Mouse (Mus musculus) embryo, embryonic 11.5 days (tissue): ENCODE measurements around the gene Gabpb1.
A peak's percentile ranks its signal among the peaks of the same experiment; 100 is the strongest.

Experiments used
- DNase-seq: peaks from one replicate; pipeline ENCODE4 v3.0.0-alpha.2; 2012; ENCODE audit warnings: low read depth, low spot score

Gabpb1 gene

GRCm38 (mm10) chr2:126676122-126676515, at the start of gene Gabpb1:
Gene Gabpb1 (minus strand): TSS chr2:126676337.
- DNase-seq, result peak; percentile 13

GRCm38 (mm10) chr2:126712950-126713349, 36.8 kb upstream of the Gabpb1 start:
- no peak for DNase-seq

DNA sequence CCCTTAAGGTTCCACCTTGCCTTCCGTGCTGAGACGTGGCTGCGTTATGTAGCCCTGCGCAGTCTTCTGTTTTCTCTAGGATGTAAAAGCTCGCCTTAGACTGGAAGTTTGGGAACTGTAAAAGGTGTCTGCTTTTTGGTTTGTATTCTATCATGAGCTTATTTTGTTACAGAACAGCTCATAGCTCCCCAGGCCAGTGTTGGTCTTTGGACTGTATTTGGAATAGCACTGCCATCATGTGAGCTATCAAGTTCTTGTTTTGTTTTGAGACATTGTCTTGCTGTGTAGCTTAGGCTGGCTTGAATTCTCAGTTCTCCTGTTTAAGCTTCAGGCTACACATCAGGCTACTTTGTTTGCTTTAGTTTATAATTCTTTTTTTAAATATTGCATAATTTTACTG, 36.4 kb upstream of the Gabpb1 start:
- DNase-seq, result no peak

DNA sequence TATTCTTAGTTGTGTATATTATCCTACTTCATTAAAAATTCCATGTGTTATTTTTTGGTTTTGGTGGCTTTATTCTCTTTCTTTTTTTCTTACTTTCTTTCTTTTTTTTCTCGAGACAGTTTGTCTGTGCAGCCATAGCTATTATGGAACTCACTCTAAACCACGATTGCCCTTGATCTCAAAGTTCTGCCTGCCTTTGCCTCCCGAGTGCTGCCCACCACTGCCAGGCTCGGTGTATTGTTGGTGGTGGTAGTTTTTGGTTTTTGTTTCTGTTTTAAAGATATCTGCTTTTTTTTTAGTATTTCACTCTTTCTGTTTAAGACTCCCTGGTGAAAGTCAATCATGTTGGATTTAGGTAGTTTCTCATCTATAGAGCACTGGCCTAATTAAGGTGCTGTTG, 32.2 kb upstream of the Gabpb1 start:
- DNase-seq, result no peak

DNA sequence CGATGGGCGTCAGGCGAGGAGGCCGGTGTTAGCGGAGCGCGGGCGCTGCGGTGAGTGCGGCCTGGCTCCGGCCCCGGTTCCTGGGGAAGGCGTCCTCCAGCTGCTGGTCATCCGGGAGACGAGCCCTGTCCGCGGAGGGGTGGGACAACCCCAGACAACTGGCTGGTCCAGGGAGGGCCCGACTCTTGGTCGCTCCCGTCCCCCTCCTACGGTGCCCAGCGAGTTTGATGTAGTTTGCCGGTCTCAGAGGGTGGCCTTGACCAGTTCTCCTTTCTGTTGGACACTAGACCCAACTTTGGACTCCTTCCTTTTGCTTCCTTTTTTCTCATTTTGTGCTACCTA, 31.3 kb upstream of the Gabpb1 start:
- no peak for DNase-seq

GRCm38 (mm10) chr2:126706759-126707437, 30.8 kb upstream of the Gabpb1 start, which contains the start of gene Usp8:
Gene Usp8 (plus strand): TSS chr2:126707328.
- DNase-seq, result peak; percentile 95

GRCm38 (mm10) chr2:126695285-126695684, 19.1 kb upstream of the Gabpb1 start:
- no peak for DNase-seq

GRCm38 (mm10) chr2:126691290-126691689, 15.2 kb upstream of the Gabpb1 start:
- DNase-seq, result no peak

DNA sequence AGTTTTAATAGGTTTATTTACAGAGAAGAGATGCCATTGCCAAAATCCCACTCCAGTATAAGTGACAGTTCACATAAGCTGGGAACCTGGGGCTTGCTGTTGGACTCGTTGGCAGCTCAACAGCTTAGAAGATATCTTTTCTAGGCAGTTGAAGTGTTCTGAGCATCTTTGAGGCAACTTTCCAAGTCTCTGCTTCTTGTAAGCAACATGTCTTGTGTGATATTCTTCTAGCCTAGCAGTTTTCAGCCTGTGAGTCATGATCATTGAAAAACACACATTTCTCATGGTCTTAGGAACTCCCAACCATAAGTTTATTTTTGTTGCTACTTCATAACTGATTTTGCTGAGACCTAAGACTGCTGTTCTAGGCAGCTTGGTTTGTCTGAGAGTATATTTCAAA, 6.8 kb upstream of the Gabpb1 start:
- DNase-seq, result no peak

DNA sequence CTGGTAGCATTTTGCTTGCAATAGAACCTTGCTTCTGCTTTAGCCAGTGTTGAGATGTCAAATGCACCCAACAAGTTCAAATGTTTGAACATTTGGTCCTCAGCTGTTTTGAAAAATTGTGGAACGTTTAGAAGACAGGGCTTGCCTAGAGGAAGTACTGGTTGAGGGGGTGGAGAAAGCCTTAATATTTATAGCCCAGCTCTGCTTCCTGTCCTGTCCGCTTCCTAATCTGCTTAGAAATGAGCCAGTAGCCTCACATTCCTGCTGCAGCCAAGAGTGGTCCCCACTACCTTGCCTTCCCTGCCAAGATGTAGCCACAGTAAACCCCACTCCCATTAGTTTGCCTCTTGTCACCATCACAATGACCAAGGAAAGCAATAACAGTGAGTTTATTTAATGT, 6.2 kb upstream of the Gabpb1 start:
- no peak for DNase-seq

GRCm38 (mm10) chr2:126677366-126677765, 1.2 kb upstream of the Gabpb1 start:
- no peak for DNase-seq

DNA sequence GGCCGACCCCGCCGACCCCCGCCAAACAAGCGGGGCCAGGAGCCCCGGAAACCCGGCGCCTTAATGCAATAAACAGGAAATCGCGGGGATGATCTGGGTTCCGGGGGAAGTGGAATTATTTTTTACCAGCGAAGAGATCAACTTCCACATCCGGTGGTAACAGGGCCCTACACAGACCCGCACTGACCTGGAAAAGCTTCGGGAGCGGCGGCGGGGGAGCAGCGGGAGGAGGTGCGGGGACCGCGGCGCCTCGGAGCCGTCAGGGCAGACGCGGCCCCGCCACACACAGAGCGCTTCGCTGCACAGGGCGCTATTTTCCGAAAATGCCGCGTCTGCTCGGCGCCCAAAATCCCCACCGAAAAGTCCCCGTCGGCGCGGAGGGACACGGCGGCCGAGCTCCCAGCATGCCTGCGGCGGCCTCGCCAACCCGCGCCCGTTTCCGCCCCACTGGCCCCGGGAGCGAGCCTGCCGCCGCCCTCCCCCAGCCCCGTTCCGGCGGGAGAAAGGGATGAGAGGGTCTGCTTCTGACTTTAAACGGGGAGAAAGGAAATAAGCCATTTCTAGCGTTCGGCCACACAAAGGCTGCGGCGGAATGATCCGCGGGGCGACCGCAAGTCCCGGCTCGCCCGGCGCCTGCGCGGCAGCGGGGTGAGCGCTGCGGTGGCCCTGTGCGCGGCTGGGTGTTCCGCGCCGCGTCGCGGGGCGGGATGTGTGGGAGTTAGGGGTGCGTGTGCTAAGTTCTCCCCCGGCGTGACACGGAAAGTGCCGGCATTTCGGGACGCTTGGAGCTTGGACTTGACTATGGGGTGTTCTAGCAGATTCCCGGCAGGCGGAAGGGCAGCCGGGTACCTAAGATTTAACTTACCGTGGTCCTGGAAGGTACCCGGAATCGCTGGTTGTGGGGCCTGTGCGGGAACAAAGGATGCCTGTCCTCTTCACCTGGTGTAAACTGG, 692 bp downstream of the Gabpb1 start:
- peak; percentile 81 for DNase-seq

- peak; percentile 35 for DNase-seq
Observed at GRCm38 (mm10) chr2:126674441-126675168, 1.5 kb downstream of the Gabpb1 start.

DNA sequence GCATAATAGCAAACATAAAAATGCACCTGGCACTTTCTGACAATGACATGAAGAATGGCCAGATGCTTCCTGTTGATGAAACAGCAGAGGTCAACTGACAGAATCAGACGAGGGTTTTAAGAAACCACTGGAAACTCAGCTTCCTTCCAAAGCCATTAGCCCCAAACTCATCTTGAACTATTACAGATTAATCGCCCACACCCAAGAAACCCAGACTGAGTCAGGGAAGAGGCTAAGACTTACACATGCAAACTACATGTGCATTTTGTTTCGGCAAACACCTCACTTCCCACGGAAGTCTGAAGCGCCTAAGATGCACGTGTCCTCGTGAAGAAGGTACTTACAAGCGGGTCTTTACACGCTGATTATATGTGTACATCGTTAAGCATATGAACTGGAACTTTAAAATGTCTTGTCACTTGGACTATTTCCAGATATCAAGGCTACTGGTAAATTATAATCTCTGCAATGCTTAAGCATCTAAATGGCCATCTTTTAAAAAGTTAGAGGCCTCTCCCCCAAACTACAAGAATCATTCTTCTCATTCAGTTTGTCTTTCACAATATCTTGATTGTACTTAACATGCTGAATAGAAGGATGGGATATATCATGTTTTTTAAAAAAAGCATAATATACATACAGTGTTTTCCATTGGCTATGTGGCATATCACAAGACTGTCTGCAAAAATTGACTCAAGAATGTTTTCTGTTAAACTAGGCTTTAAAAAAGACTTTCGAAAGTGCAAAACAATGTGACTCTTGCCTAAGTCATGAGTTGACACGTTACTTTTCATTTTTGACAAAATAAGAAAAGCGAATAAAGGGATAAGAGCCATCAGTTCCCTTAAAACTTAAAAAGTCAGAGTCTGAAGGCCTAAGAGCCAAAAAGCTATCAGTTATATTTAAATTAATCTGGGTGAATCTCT, 2.6 kb downstream of the Gabpb1 start:
- DNase-seq, result no peak

- DNase-seq, result no peak
Observed at GRCm38 (mm10) chr2:126668621-126669252, 7.4 kb downstream of the Gabpb1 start.

- DNase-seq, result no peak
Observed at GRCm38 (mm10) chr2:126665984-126666383, 10.2 kb downstream of the Gabpb1 start.

DNA sequence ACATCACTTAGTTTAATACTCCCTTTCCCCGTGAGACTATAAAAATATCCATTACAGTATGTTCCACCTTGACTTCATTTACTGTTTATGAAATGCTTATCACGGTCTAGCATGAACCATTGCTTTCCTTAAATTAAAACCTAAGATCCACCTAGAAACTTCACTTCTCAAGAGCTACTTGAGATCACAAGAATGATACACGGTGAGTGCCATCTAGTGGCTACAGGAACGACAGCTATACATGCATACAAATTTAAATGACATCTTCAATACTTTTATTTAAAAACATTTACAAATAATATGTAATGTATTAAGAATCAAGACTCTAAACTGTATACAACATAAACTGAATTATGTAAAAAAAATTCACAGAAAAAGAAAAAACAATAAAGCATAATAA, 12.7 kb downstream of the Gabpb1 start:
- no peak for DNase-seq

DNA sequence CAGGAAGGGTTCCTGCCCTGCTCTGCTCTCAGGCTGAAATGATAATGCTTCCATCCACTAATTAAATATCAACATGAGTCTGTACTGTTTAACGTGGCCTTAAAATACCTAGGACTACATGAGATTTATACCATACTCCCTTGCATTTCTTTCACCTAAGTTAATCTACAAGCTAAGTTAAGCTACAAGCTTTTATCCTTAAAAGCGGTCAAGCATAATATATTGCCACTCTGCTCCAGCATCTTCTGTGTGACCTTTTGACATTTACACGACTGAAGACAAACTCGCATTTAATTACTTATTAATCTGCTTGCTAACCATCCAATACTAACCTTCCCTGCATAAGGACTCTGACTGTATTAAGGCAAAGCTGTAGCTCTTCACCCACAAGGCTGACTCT, 23.2 kb downstream of the Gabpb1 start:
- no peak for DNase-seq

GRCm38 (mm10) chr2:126647762-126648161, 28.4 kb downstream of the Gabpb1 start:
- no peak for DNase-seq

GRCm38 (mm10) chr2:126646461-126646860, 29.7 kb downstream of the Gabpb1 start:
- no peak for DNase-seq

DNA sequence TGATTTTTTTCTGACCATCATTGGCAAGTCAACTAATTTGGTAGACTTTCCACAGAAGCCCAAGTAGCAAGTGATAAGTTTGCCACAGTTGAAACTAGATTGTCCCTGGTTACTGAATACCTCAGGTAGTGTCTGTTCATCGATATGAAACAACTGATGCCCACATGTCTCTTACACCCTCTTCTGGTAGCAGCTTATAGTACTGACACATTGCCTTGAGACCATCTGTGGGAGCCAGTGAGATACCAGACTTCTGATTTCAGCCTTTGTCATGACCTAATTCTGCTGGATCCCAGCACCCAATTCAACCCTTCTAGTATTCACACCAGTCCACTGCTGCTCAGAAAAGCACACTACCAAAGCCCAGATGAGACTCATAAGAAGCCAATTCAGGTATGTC, 31.4 kb downstream of the Gabpb1 start:
- no peak for DNase-seq
